Mouse (Mus musculus) heart, adult 2 months (tissue): ENCODE measurements around the gene Actrt2. TPM values are rescaled to one million over a fixed set of nuclear protein-coding genes. Genes with fewer than 3 reads are reported as not detected.

Experiments used
- DNase-seq, 2 experiments: peaks; one replicate each; pipeline ENCODE4 v3.0.0; 2021
- H3K27ac ChIP-seq: fragments of 200-600 bp; 2 replicates; pipeline ENCODE4 v1.8.1; 2022
- H3K27me3 ChIP-seq: fragments of 200-500 bp; 2 replicates; pipeline ENCODE4 v1.6.1; 2012; ENCODE audit warnings: mild to moderate bottlenecking, low read length, inconsistent platforms, mixed read lengths; ENCODE audit not compliant: control insufficient read depth, insufficient read depth
- H3K36me3 ChIP-seq: fragments of 200-500 bp; 2 replicates; pipeline ENCODE4 v1.6.1; 2012; ENCODE audit warnings: low read length, inconsistent platforms; ENCODE audit not compliant: control insufficient read depth, insufficient read depth
- H3K4me1 ChIP-seq: fragments of 200-500 bp; 2 replicates; pipeline ENCODE4 v1.6.1; 2011; ENCODE audit warnings: low read length; ENCODE audit not compliant: control insufficient read depth, insufficient read depth
- H3K4me3 ChIP-seq: fragments of 200-600 bp; 2 replicates; pipeline ENCODE4 v1.8.1; 2022
- H3K79me2 ChIP-seq: fragments of 200-500 bp; replicated peaks from 2 replicates; pipeline ENCODE4 v1.6.1; 2012; ENCODE audit warnings: mild to moderate bottlenecking, inconsistent platforms, low read length, moderate library complexity, mixed read lengths; ENCODE audit not compliant: control insufficient read depth, insufficient read depth
- H3K9ac ChIP-seq: fragments of 200-500 bp; 2 replicates; pipeline ENCODE4 v1.6.1; 2012; ENCODE audit warnings: low read depth, mild to moderate bottlenecking, control low read depth, inconsistent platforms, low read length, mixed read lengths
- CTCF ChIP-seq: fragments of 200-600 bp; IDR thresholded peaks from 2 replicates; pipeline ENCODE4 v1.8.1; 2022; ENCODE audit warnings: antibody characterized with exemption, mild to moderate bottlenecking, moderate library complexity
- EP300 ChIP-seq: fragments of 200-500 bp; IDR thresholded peaks from 2 replicates; pipeline ENCODE4 v1.6.1; 2011; ENCODE audit warnings: low read depth, low read length, control low read depth; ENCODE audit not compliant: insufficient read depth
- POLR2A ChIP-seq: fragments of 200-500 bp; IDR thresholded peaks from 2 replicates; pipeline ENCODE4 v1.6.1; 2011; ENCODE audit warnings: mild to moderate bottlenecking, low read depth, low read length, control low read depth; ENCODE audit not compliant: insufficient read depth
- WGBS: fragments of 180-500 bp; shearing (Covaris S2); methylation state at CpG from one replicate; pipeline ENCODE4 v1.1.7; 2018; 5-methylcytosine and 5-hydroxymethylcytosine counted together
- intact Hi-C: fragments of 180-260 bp; cut with DNase I; formaldehyde crosslinking; loops from one replicate; pipeline ENCODE4 v1.15.1; 2025
- polyA plus RNA-seq: library from polyadenylated mRNA; depleted of rRNA; stranded (reverse); fragments of >200 nt; gene quantifications from 2 replicates; pipeline ENCODE4 v1.2.3, GENCODE M21; 2012
- total RNA-seq, 2 experiments: library from RNA; stranded (reverse); gene quantifications; 2 replicates each; pipeline ENCODE4 v1.2.3; 2021

Actrt2 gene
- total and polyA plus RNA-seq, 3 experiments, result 0.47 TPM; not detected in 2

DNA sequence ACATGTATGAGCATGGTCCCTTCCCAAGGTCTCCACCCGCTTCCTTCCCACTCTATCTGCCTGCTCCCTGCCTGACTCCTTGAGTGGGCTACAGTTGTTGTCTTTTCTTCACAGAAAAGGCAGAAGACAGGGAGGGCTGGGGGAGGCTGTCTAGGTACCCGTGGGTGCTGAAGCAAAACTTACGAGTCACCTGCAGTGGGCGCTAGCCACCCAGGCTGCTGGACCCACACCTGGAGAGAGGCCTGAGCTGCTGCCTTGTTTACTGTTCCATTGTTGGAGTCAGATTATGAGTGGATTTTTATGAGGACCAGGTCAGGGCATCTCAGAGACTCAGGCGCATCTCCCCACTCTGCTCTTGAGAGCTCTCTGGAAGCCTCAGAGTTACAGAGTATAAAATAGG, 28.9 kb upstream of the Actrt2 start:
- TF ChIP-seq POLR2A, result no peak
- TF ChIP-seq CTCF, result peak; percentile 38
- no peak for TF ChIP-seq EP300
- DNase-seq, result peak in 1 of 2 experiments; percentile 17
- H3K4me3 ChIP-seq, result no peak overlapping the region
- no peak overlapping the region for H3K27ac ChIP-seq
- 70% methylated on average over 5 of the region's 5 CpGs for WGBS
- no peaks in the 10 kb centered on the region for H3K27me3 ChIP-seq
- no peak overlapping the region for H3K9ac ChIP-seq
- peaks cover 2% of the 10 kb centered on the region; the same call in 1 of the 2 replicates for H3K4me1 ChIP-seq
- no peaks in the 10 kb centered on the region for H3K79me2 ChIP-seq
- intact Hi-C loops, result no loop called here
- H3K36me3 ChIP-seq, result no peaks in the 10 kb centered on the region

DNA sequence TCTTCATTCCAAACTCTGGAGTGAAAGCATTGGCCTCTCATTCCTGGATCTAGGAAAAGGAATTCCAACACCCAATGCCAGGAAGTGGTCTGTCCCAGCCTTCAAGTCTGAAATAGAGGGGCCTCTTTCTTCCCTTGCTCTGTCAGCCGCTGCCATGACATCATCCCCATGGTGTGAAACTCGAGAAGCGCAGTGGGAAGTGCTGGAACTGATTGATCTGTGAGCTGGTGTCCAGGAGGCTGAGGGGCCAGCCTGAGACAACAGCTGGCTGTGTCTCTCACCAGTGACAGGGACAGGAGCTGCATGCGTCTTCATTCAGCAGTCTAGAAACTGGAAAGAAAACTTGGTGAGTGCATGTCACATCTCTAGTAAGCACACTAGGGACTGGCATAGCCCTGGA, 28.5 kb upstream of the Actrt2 start:
- no peak overlapping the region for H3K9ac ChIP-seq
- WGBS, result 24% methylated on average over 4 of the region's 4 CpGs
- H3K27me3 ChIP-seq, result no peaks in the 10 kb centered on the region
- H3K27ac ChIP-seq, result no peak overlapping the region
- no peaks in the 10 kb centered on the region for H3K79me2 ChIP-seq
- no peak for DNase-seq
- TF ChIP-seq CTCF (no peak), POLR2A (no peak), EP300 (no peak)
- H3K36me3 ChIP-seq, result no peaks in the 10 kb centered on the region
- intact Hi-C loops, result no loop called here
- H3K4me1 ChIP-seq, result peaks cover 2% of the 10 kb centered on the region; the same call in 1 of the 2 replicates
- no peak overlapping the region for H3K4me3 ChIP-seq

DNA sequence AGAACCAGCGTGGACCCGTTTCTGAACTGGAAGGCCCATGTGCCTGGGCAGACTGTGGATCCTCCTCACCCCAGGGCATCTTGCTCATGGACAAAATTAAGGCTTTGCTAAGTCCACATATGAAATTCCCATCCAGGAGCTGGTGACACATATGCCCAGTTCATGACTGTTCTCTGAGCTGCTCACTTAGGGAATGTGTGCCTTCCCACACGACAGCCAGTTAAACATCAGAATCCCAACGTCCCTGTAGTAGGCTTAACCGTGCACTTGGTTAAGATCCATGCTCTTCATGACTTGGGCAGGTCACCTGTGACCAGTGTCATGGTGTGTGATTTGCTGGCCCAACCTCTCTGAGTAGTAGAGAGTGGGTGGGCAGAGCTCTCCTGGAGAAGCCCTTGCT, 26.7 kb upstream of the Actrt2 start:
- WGBS, result 88% methylated on average over 5 of the region's 5 CpGs
- TF ChIP-seq CTCF (no peak), EP300 (no peak), POLR2A (no peak)
- intact Hi-C loops, result no loop called here
- Histone ChIP-seq H3K27ac (no peak overlapping the region), H3K4me3 (no peak overlapping the region), H3K4me1 (no peaks in the 10 kb centered on the region), H3K36me3 (no peaks in the 10 kb centered on the region), H3K27me3 (no peaks in the 10 kb centered on the region), H3K9ac (no peak overlapping the region), H3K79me2 (no peaks in the 10 kb centered on the region)
- no peak for DNase-seq

DNA sequence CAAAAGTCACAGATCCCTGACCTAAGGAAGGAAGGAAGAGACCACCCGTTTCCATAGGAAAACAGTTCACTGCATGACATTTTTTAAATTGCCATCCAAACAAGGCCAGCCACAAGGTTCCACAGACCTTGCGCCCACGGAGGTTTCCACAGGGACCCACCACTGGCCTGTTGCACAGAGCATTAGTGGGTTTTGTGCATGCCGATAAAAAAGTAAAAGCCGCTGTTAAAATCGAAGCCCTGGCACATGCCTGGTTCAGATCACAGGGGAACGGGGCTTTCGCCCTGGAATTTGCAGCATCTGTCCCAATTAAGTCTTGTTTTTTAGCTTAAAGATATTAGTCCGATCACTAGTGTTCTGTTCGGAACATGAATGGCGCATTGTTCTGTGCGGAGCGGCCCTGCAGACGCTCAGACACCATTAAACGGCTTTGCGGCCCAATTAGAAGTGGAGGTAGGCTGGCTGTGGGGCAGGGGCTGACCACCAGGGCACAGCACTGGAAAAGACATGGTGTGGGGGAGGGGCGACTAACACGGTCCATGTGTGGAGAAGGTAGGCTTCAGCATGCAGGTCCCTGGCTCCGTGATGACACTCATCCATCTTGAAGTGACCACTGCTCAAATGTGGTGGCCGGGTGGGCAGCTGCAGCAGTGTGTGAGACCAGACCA, 25.8 kb upstream of the Actrt2 start:
- intact Hi-C loops, result no loop called here
- no peak overlapping the region for H3K9ac ChIP-seq
- WGBS, result 77% methylated on average over 20 of the region's 20 CpGs

DNA sequence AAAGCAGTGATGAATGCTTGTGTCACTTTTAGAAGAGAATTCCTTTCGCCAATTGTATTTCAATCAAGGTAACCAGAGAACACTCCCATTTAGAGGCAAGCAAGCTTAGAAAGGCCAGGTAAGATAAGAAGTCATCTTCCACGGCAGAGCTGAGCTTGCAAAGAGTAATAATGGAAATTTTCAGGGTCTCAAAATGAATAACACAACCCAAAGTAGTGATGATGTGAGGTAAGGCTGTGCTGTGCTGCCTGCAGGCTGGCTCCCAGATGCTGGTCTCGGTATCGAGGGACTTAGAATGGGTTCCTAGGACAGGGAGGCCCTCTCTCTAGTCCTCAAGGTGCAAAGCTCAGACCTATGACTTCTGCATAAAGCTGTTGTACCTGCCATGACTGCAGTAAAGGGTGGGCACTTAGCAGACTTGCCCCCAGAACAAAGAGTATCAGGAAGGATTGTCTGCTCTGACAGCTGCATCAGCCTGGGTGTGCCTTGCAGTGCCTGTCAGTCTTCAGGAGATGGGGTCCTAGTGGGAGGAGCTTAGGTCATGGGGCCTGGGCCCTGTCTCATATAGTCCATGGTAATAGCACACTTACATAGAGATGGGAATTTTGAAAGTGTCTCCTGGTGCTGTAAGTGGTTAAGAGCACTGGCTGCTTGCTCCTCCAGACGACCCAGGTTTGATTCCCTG, 15.5 kb upstream of the Actrt2 start:
- no peak overlapping the region for H3K4me3 ChIP-seq
- DNase-seq, result peak in 1 of 2 experiments; percentile 10
- TF ChIP-seq EP300 (no peak), CTCF (no peak), POLR2A (no peak)
- no peaks in the 10 kb centered on the region for H3K79me2 ChIP-seq
- intact Hi-C loops, result no loop called here
- H3K27me3 ChIP-seq, result no peaks in the 10 kb centered on the region
- no peak overlapping the region for H3K9ac ChIP-seq
- no peaks in the 10 kb centered on the region for H3K4me1 ChIP-seq
- H3K36me3 ChIP-seq, result no peaks in the 10 kb centered on the region
- no peak overlapping the region for H3K27ac ChIP-seq
- WGBS, result 75% methylated on average over 5 of the region's 5 CpGs

More for the DNA sequence above, 25.8 kb upstream of the Actrt2 start:
- Histone ChIP-seq H3K79me2 (no peaks in the 10 kb centered on the region), H3K27ac (no peak overlapping the region), H3K4me1 (no peaks in the 10 kb centered on the region), H3K27me3 (no peaks in the 10 kb centered on the region), H3K36me3 (no peaks in the 10 kb centered on the region), H3K4me3 (no peak overlapping the region)
- peak in 1 of 2 experiments; percentile 6 for DNase-seq
- TF ChIP-seq CTCF (no peak), EP300 (no peak), POLR2A (no peak)

DNA sequence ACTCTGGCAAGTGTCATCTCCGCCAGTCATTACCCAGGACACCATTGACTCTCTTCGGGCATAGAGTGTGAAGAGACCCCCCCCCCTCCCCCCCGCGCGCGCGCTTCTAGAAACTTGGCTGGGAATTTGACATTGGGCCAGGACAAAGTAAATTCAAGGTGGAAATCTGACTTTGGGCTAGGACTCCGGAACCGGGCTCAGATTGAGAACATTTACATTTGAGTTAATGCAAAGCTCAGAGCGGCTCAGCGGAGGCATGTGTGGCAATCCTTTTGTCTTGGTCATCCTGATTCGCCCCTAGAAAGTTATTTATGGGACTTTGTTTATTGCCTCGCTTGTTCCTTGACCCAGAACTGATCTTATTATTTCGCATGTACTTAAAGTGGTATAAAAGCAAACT, 14.6 kb upstream of the Actrt2 start:
- Histone ChIP-seq H3K27ac (no peak overlapping the region), H3K79me2 (no peaks in the 10 kb centered on the region), H3K9ac (no peak overlapping the region), H3K36me3 (no peaks in the 10 kb centered on the region), H3K4me3 (no peak overlapping the region), H3K27me3 (no peaks in the 10 kb centered on the region), H3K4me1 (no peaks in the 10 kb centered on the region)
- no peak for DNase-seq
- TF ChIP-seq EP300 (no peak), CTCF (no peak), POLR2A (no peak)
- intact Hi-C loops, result no loop called here
- WGBS, result 63% methylated on average over 14 of the region's 14 CpGs
